Mouse (Mus musculus) WW6 (cell line): ENCODE measurements around the gene Olfr1291-ps1.

Experiments
- DNase-seq: peaks from one replicate; pipeline ENCODE4 v3.0.0-alpha.2; 2013; ENCODE audit warnings: low read depth, low spot score

The Olfr1291-ps1 gene

GRCm38 (mm10) chr2:111496880-111497279 lies at the start of gene Olfr1291-ps1:
Gene Olfr1291-ps1, plus strand, starts transcription at chr2:111497180.
- no peak for DNase-seq

- DNase-seq = no peak
Observed at GRCm38 (mm10) chr2:111448842-111449241, 48.1 kb upstream of the Olfr1291-ps1 start, which contains the start of gene Olfr1287. Gene Olfr1287, plus strand, starts transcription at chr2:111449142.

GRCm38 (mm10) chr2:111473801-111474200 lies 23.2 kb upstream of the Olfr1291-ps1 start, which contains the start of gene Olfr1288:
Gene Olfr1288, plus strand, starts transcription at chr2:111474101.
- DNase-seq = no peak

- DNase-seq = no peak
Observed at GRCm38 (mm10) chr2:111480519-111480918, 16.5 kb upstream of the Olfr1291-ps1 start, which contains the start of gene Olfr1289. Gene Olfr1289, plus strand, starts transcription at chr2:111480819.

DNA sequence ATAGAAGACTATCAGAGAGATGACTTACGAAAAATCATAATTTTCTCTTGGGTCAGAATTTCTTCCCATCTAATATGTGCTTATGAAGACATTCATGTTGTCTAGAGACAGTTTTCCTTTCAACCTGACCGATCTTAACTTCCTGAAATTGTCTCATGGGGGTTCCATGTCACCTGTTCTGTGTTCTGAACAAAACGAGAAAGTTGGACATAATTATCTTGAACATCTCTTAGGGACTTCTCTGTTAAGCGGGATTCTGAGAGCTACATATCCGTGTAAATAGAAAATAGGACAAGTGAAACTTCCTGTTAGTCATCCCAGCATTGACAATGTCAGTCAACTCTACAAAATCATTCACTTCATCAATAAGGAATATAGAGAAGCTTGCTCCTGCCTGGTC lies 3.3 kb upstream of the Olfr1291-ps1 start, which contains the start of gene Olfr1290:
TSS of gene Olfr1290 (minus strand) at position 101 of the 400 bp plus-strand sequence.
- DNase-seq = no peak

GRCm38 (mm10) chr2:111517451-111517850 lies 20.5 kb downstream of the Olfr1291-ps1 start:
- no peak for DNase-seq

DNA sequence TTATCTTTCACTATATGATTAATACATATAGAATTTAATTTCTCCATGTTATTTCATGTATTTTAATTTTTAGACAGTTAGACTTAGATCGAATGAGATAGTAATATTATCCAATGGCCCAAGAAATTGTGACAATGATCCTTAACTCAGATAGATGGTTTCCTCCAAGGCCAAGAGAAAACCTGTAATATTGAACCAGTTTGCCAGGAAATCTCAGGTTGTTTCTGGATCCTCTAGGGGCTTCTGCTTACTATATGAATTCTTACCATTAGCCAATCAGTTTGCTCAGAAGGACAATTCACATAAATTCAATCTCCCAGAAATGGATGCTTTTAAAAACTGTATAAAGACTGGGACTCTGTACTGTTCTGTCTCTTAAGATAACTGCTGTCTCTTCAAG lies 27.9 kb downstream of the Olfr1291-ps1 start, which contains the start of gene Olfr1293-ps:
TSS of gene Olfr1293-ps (plus strand) at position 301 of the 400 bp plus-strand sequence.
- no peak for DNase-seq

GRCm38 (mm10) chr2:111540191-111540590 lies 43.2 kb downstream of the Olfr1291-ps1 start, which contains the start of gene Olfr1294:
Gene Olfr1294, minus strand, starts transcription at chr2:111540291.
- DNase-seq = no peak
